Mouse (Mus musculus) liver, adult (tissue): ENCODE measurements around the gene Ankrd9.

Source experiments
- GATA4 ChIP-seq: IDR thresholded peaks from 2 replicates; pipeline ENCODE4 v1.6.1; 2014; ENCODE audit warnings: mild to moderate bottlenecking, low read length; ENCODE audit not compliant: insufficient replicate concordance

Gene Ankrd9

DNA sequence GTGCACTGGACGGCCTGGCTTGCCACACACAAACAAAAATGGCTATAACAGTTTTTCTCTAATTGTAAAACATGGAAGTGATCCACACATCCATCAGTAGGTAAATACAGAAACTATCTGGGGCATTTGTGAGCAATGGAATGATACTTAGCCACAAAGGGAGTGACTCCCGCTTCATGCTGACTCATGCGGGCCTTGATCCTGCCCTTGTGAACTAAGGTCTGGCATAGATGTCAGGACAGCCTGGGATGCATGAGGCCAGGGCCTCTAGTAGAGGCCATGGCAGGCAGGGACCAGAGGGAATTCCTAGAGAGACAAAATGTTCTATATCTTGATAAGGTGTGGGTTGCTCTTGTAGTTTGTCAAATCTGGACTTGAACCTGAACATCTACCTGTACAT, 25.4 kb downstream of the Ankrd9 start:
- TF ChIP-seq GATA4 = no peak

DNA sequence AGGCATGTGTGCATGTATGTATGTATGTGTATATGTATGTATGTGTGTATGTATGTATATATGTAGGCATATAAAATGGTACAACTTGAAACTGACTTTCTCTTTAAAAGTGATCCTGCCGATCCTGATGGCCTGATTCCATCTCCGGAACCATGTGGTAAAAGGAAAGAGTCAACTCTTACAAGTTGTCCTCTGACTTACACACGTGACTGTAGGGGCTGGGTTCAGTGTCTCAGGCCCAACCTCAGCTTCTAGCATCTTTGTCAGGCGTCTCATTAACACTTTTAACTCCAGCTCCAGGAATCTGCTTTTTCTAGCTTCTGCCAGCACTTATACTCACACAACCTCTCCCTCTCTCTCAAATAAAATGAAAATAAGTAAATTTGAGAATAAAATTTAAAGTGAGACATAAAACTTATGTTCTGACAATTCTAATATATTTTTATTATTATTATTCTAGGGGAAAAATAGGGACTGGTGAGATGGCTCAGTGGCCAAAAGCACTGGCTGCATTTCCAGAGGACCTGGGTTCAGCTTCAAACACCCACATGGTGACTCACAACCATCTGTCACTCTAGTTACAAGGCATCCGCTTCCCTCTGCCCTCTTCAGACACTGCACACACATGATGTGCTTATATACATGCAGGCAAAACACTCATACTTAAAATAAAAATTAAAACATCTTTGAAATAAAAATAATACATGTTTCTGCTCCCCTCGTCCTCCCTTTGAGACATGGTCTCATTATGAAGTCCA, 26.0 kb downstream of the Ankrd9 start:
- TF ChIP-seq GATA4 = no peak

- TF ChIP-seq GATA4 = no peak
These were observed 27.6 kb downstream of the Ankrd9 start for GRCm38 (mm10) chr12:110951236-110951635.

DNA sequence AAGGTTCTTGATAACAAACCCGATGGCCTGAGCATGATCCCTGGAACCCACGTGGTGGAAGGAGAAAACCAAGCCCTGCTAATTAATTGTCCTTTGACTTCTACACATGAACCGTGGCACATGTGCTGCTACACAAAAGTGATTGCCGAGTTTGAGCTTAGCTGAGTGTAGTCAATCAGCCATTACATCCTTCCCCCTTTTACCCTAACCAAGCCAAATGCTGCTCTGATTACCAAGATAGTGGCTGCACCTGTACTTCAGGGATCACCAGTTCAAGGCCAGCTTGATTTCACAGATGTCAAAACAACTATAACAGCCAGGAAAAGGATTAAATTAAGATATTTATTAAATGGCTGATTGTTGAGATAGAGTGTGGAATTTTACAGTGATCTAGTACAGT, 28.7 kb downstream of the Ankrd9 start:
- TF ChIP-seq GATA4 = no peak

DNA sequence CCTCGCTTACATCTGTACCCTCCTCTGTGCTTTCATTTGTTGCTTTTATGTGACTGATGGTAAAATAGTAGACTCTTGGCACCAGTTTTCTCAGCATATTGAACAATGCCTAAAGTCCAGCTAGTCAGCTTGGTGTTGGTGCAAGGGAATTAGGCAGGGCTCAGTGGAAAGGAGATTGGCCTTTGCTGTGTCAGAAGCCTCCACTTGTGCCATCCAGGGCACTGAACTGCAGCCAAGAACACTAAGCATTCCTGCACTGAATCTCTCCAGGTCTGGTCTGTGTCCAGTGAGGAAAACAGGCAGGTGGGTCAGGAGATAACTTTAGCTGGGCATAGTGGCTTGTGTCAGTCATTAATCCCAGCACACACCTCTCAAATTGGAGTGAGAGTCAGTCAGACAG, 29.4 kb downstream of the Ankrd9 start:
- no peak for TF ChIP-seq GATA4

GRCm38 (mm10) chr12:110948910-110949201, 30.0 kb downstream of the Ankrd9 start:
- no peak for TF ChIP-seq GATA4

DNA sequence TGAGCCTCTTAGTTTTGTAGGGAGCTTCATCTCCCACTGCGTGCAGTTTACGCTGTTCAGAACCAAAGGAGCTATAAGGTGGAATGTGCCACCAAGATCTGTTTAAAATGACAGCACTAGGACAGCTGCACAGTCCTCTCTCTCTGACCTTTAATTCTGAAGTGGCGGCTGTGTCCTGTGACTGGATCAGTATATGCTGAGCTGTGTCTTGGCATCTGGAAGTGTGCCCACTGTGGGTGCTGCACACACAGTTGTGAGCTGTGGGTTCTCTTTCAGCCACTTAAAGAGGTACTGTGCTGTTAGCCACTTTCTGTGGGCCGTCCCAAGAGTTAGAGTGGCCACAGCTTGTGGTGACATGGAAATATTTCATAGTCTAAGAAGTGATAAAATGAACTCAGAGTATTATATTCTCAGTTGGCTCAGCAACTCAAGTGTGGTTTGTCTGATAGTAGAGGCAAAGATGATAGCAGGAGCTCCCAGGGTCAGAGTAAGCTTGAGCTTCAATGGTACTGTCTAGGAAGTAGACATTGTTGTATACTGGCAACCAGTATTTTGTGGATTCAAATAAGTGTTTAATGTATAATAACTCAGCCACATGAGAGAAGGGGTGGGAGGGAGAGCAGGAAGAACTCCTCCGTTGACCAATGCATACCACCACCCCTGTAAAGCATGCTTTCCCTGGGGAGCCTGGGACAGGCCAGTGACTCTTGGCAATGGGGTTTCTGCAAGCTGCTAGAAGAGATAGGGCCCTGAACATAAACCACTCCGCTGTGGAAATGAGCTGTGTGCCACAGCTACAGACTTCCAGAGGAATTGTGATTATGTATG, 30.5 kb downstream of the Ankrd9 start:
- no peak for TF ChIP-seq GATA4

- no peak for TF ChIP-seq GATA4
These were observed 32.6 kb downstream of the Ankrd9 start for GRCm38 (mm10) chr12:110946216-110946615.

DNA sequence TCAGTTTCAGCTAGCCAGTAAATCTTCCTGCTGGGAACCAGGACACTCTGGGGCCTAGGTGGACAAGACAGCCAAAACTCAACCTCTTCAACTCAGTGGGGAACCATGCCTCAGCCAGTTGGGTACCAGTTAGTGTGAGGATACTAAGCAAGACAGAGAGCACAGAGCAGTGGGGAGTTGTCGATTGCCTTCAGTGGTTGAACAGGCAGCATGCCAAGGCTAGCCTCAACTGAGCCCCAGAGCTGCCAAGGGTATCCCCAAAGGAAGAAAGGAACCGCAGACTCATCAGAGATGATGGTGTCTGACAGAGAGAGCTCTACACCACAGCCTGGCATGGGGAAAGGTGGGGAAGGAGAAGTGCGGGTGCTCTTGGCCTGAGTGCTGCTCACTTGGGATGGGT, 38.0 kb downstream of the Ankrd9 start:
- no peak for TF ChIP-seq GATA4

GRCm38 (mm10) chr12:110939385-110939784, 39.5 kb downstream of the Ankrd9 start:
- no peak for TF ChIP-seq GATA4

- TF ChIP-seq GATA4 = no peak
These were observed 41.3 kb downstream of the Ankrd9 start for GRCm38 (mm10) chr12:110937496-110937895.

GRCm38 (mm10) chr12:110935983-110936620, 42.7 kb downstream of the Ankrd9 start:
- no peak for TF ChIP-seq GATA4

- TF ChIP-seq GATA4 = no peak
These were observed 46.0 kb downstream of the Ankrd9 start for GRCm38 (mm10) chr12:110932820-110933219.
